Mouse (Mus musculus) heart, postnatal 0 days (tissue): ENCODE results near the gene Synpo2l.

Experiments used
- CTCF ChIP-seq: IDR thresholded peaks from 2 replicates; pipeline ENCODE4 v1.5.1; 2016; ENCODE audit warnings: antibody characterized with exemption, control low read depth, low read depth
- EP300 ChIP-seq: IDR thresholded peaks from 2 replicates; pipeline ENCODE4 v1.6.1; 2016; ENCODE audit warnings: antibody characterized with exemption, low read depth

DNA sequence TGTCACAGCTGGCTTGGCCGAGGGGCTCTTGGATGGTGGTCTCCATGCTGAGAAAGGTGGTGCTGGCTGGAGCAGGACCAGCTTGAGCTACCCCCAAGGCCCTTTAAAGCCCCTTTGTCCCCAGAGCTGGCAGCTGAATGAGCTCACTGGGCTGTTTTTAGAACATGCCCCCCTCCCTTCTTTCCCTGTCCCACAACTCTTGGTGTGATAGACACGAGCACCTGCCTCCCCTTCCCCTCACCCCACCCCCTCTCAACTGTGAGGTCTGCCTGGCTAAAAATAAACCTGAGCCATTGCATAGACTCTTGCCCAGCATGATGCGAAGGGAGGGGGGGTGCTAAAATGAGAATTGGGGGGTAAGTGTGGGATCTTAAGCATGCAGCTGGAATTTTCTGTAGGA is 3.7 kb downstream of the Synpo2l start:
- TF ChIP-seq CTCF (no peak), EP300 (peak; percentile 79)
